Mouse (Mus musculus) heart, embryonic 11.5 days (tissue): ENCODE data around the gene Ehd4. TPM values are rescaled to one million over a fixed set of nuclear protein-coding genes. Genes with fewer than 3 reads are reported as not detected.

Experiments
- ATAC-seq: fragments of 200-750 bp; cut with Nextera tagmentation; replicated peaks from 2 replicates; pipeline ENCODE4 v1.8.0; 2017; ENCODE audit warnings: moderate library complexity; ENCODE audit not compliant: insufficient number of reproducible peaks, low FRiP score, low TSS enrichment
- H3K27ac ChIP-seq: fragments of 300-500 bp; sonication (generic); 2 replicates; pipeline ENCODE4 v1.5.1; 2014; ENCODE audit warnings: mild to moderate bottlenecking, low read depth, low read length
- H3K27me3 ChIP-seq: fragments of 300-500 bp; sonication (generic); 2 replicates; pipeline ENCODE4 v1.6.1; 2014; ENCODE audit warnings: mild to moderate bottlenecking, low read length, mixed read lengths; ENCODE audit not compliant: control insufficient read depth, insufficient read depth
- H3K36me3 ChIP-seq: fragments of 300-500 bp; sonication (generic); 2 replicates; pipeline ENCODE4 v1.6.1; 2014; ENCODE audit warnings: mild to moderate bottlenecking, low read length, moderate library complexity, mixed read lengths; ENCODE audit not compliant: control insufficient read depth, insufficient read depth
- H3K4me1 ChIP-seq: fragments of 300-500 bp; sonication (generic); 2 replicates; pipeline ENCODE4 v1.6.1; 2014; ENCODE audit warnings: low read length; ENCODE audit not compliant: control insufficient read depth, insufficient read depth
- H3K4me2 ChIP-seq: fragments of 300-500 bp; sonication (generic); 2 replicates; pipeline ENCODE4 v1.6.1; 2014; ENCODE audit warnings: mild to moderate bottlenecking, moderate library complexity
- H3K4me3 ChIP-seq: fragments of 300-500 bp; sonication (generic); 2 replicates; pipeline ENCODE4 v1.5.1; 2014; ENCODE audit warnings: low read depth, low read length
- H3K9ac ChIP-seq: fragments of 300-500 bp; sonication (generic); 2 replicates; pipeline ENCODE4 v1.6.1; 2014; ENCODE audit warnings: mild to moderate bottlenecking, low read depth, low read length, moderate library complexity
- H3K9me3 ChIP-seq: fragments of 300-500 bp; sonication (generic); replicated peaks from 2 replicates; pipeline ENCODE4 v1.6.1; 2016; ENCODE audit warnings: low read length; ENCODE audit not compliant: control insufficient read depth
- WGBS: fragments of 180-500 bp; shearing (Covaris S2); extraction: QIAGEN DNeasy Blood & Tissue Kit; methylation state at CpG from one replicate; pipeline ENCODE4 v1.1.7; 2014; ENCODE audit not compliant: insufficient replicate concordance; 5-methylcytosine and 5-hydroxymethylcytosine counted together
- polyA plus RNA-seq: library from polyadenylated mRNA; unstranded; fragments of >200 nt; fragmentation: Nextera tagmentation; extraction: Ambion mirVana; gene quantifications from 2 replicates; pipeline ENCODE4 v1.2.1, GENCODE M21; 2014

Ehd4 gene
- 97.3 and 113 TPM in 2 replicates for polyA plus RNA-seq

- WGBS, result under 1% methylated on average over 53 of the region's 53 CpGs
- no peaks in the 10 kb centered on the region for H3K9me3 ChIP-seq
- H3K27ac ChIP-seq, result peak within 1 kb of the TSS; percentile 76
These were observed at the start of gene Ehd4 for GRCm38 (mm10) chr2:120154361-120154894. TSS of gene Ehd4 (minus strand) at chr2:120154606.

GRCm38 (mm10) chr2:120203742-120204141 is 49.3 kb upstream of the Ehd4 start:
- no peak overlapping the region for H3K4me3 ChIP-seq
- H3K9ac ChIP-seq, result no peak overlapping the region
- no peaks in the 10 kb centered on the region for H3K36me3 ChIP-seq
- 58% methylated on average over 3 of the region's 3 CpGs for WGBS
- no peak overlapping the region for H3K27ac ChIP-seq
- no peaks in the 10 kb centered on the region for H3K27me3 ChIP-seq
- H3K9me3 ChIP-seq, result no peaks in the 10 kb centered on the region
- ATAC-seq, result no peak
- no peak overlapping the region for H3K4me2 ChIP-seq
- H3K4me1 ChIP-seq, result no peaks in the 10 kb centered on the region

More at GRCm38 (mm10) chr2:120154361-120154894, at the start of gene Ehd4:
- Histone ChIP-seq H3K4me3 (peak within 1 kb of the TSS; percentile 82), H3K27me3 (no peaks in the 10 kb centered on the region), H3K4me2 (peak within 1 kb of the TSS; percentile 89), H3K36me3 (no peaks in the 10 kb centered on the region), H3K4me1 (peaks cover 7% of the 10 kb centered on the region; the same call in 1 of the 2 replicates), H3K9ac (peak within 1 kb of the TSS; percentile 93)
- ATAC-seq, result peak; percentile 99

- ATAC-seq, result no peak
- Histone ChIP-seq H3K4me3 (no peak overlapping the region), H3K36me3 (no peaks in the 10 kb centered on the region), H3K4me2 (no peak overlapping the region), H3K27me3 (no peaks in the 10 kb centered on the region), H3K9me3 (0 out of 2 replicates have a peak, but pooled peaks cover under 1% of the 10 kb centered on the region), H3K27ac (no peak overlapping the region), H3K4me1 (no peaks in the 10 kb centered on the region), H3K9ac (no peak overlapping the region)
- WGBS, result 68% methylated on average over 7 of the region's 7 CpGs
These were observed 45.7 kb upstream of the Ehd4 start for GRCm38 (mm10) chr2:120200077-120200476.

- Histone ChIP-seq H3K4me3 (no peak overlapping the region), H3K9ac (no peak overlapping the region), H3K36me3 (no peaks in the 10 kb centered on the region), H3K4me1 (peaks cover 4% of the 10 kb centered on the region; the same call in 1 of the 2 replicates), H3K9me3 (no peaks in the 10 kb centered on the region), H3K27me3 (no peaks in the 10 kb centered on the region), H3K27ac (no peak overlapping the region), H3K4me2 (no peak overlapping the region)
- ATAC-seq, result no peak
- 75% methylated on average over 4 of the region's 4 CpGs for WGBS
These were observed 33.8 kb upstream of the Ehd4 start for GRCm38 (mm10) chr2:120188174-120188573.

- H3K9me3 ChIP-seq, result no peaks in the 10 kb centered on the region
- no peak overlapping the region for H3K4me2 ChIP-seq
- 78% methylated on average over 1 of the region's 1 CpGs for WGBS
- H3K9ac ChIP-seq, result no peak overlapping the region
- peaks cover 4% of the 10 kb centered on the region; the same call in 1 of the 2 replicates for H3K4me1 ChIP-seq
- H3K27ac ChIP-seq, result no peak overlapping the region
- H3K36me3 ChIP-seq, result no peaks in the 10 kb centered on the region
- no peak for ATAC-seq
- H3K27me3 ChIP-seq, result no peaks in the 10 kb centered on the region
- H3K4me3 ChIP-seq, result no peak overlapping the region
These were observed 33.2 kb upstream of the Ehd4 start for GRCm38 (mm10) chr2:120187583-120187982.

- no peak for ATAC-seq
- no peak overlapping the region for H3K9ac ChIP-seq
- H3K36me3 ChIP-seq, result no peaks in the 10 kb centered on the region
- WGBS, result 56% methylated on average over 6 of the region's 6 CpGs
- no peaks in the 10 kb centered on the region for H3K27me3 ChIP-seq
- no peak overlapping the region for H3K4me3 ChIP-seq
- H3K4me1 ChIP-seq, result peaks cover 4% of the 10 kb centered on the region; the same call in 1 of the 2 replicates
- H3K27ac ChIP-seq, result no peak overlapping the region
- H3K9me3 ChIP-seq, result no peaks in the 10 kb centered on the region
- no peak overlapping the region for H3K4me2 ChIP-seq
These were observed 31.3 kb upstream of the Ehd4 start for GRCm38 (mm10) chr2:120185527-120186276.

GRCm38 (mm10) chr2:120178936-120179335 is 24.5 kb upstream of the Ehd4 start:
- H3K27me3 ChIP-seq, result no peaks in the 10 kb centered on the region
- H3K4me2 ChIP-seq, result no peak overlapping the region
- H3K9ac ChIP-seq, result no peak overlapping the region
- H3K4me3 ChIP-seq, result no peak overlapping the region
- no peaks in the 10 kb centered on the region for H3K4me1 ChIP-seq
- no peak overlapping the region for H3K27ac ChIP-seq
- ATAC-seq, result no peak
- H3K9me3 ChIP-seq, result no peaks in the 10 kb centered on the region
- H3K36me3 ChIP-seq, result no peaks in the 10 kb centered on the region

- no peak overlapping the region for H3K27ac ChIP-seq
- no peak overlapping the region for H3K4me3 ChIP-seq
- ATAC-seq, result no peak
- H3K4me2 ChIP-seq, result peak overlapping the region; percentile 36
- no peaks in the 10 kb centered on the region for H3K9me3 ChIP-seq
- H3K36me3 ChIP-seq, result no peaks in the 10 kb centered on the region
- 0 out of 2 replicates have a peak, but pooled peaks cover 2% of the 10 kb centered on the region for H3K27me3 ChIP-seq
- WGBS, result 18% methylated on average over 10 of the region's 10 CpGs
- H3K9ac ChIP-seq, result no peak overlapping the region
- no peaks in the 10 kb centered on the region for H3K4me1 ChIP-seq
These were observed 19.3 kb upstream of the Ehd4 start for GRCm38 (mm10) chr2:120173718-120174117.
